ENCODE assay signal across 8 mouse cellular contexts in genomic region chr14:79486617-79486992, GRCm38 (mm10). TPM values are rescaled to one million over a fixed set of nuclear protein-coding genes. Genes with fewer than 3 reads are reported as not detected.
DNase-seq lines count a peak whose midpoint lies in the region; ATAC-seq and TF ChIP-seq lines count a peak whose summit lies in the region.

No protein-coding gene starts in this region.

- TF ChIP-seq CTCF in E14TG2a.4 (conservative IDR thresholded peaks at IDR 0.05; ENCODE audit: low read length): no peak

- WGBS in forebrain, embryonic 13.5 days: 27% methylated on average over 8 of the region's 8 CpGs
- WGBS in limb, embryonic 15.5 days: 22% methylated on average over 8 of the region's 8 CpGs
- WGBS in stomach, embryonic 15.5 days: 23% methylated on average over 8 of the region's 8 CpGs

- H3K4me1 ChIP-seq in E14TG2a.4 (replicated peaks; ENCODE audit: low read depth, low read length): peaks cover 64% of the 10 kb centered on the region
- peaks cover 29% of the 10 kb centered on the region for H3K4me1 ChIP-seq in forebrain, embryonic 13.5 days
- peaks cover 33% of the 10 kb centered on the region for H3K4me1 ChIP-seq in limb, embryonic 15.5 days
- H3K4me1 ChIP-seq in stomach, embryonic 15.5 days: peaks cover 31% of the 10 kb centered on the region

- peak overlapping the region; percentile 64 for H3K4me3 ChIP-seq in E14TG2a.4 (replicated peaks; ENCODE audit: low read length)
- peak overlapping the region; percentile 36; the same call in 1 of the 2 replicates for H3K4me3 ChIP-seq in forebrain, embryonic 13.5 days
- H3K4me3 ChIP-seq in limb, embryonic 15.5 days: peak overlapping the region; percentile 37
- peak overlapping the region; percentile 33 for H3K4me3 ChIP-seq in stomach, embryonic 15.5 days (replicated peaks)

- no peak overlapping the region for H3K27ac ChIP-seq in forebrain, embryonic 13.5 days
- peak overlapping the region; percentile 75; the same call in 1 of the 2 replicates for H3K27ac ChIP-seq in limb, embryonic 15.5 days
- H3K27ac ChIP-seq in stomach, embryonic 15.5 days: peak overlapping the region; percentile 72

- ATAC-seq in cerebellum, adult (ENCODE audit: insufficient number of reproducible peaks, low FRiP score, low TSS enrichment): no peak
- no peak for ATAC-seq in forebrain, embryonic 13.5 days
- ATAC-seq in limb, embryonic 15.5 days (ENCODE audit: insufficient number of reproducible peaks, low FRiP score, low TSS enrichment, low read depth): no peak
- ATAC-seq in stomach, embryonic 15.5 days (ENCODE audit: insufficient read depth, low FRiP score, low read depth): no peak

- no peaks in the 10 kb centered on the region for H3K9me3 ChIP-seq in E14TG2a.4 (ENCODE audit: low read length)
- no peaks in the 10 kb centered on the region for H3K9me3 ChIP-seq in forebrain, embryonic 13.5 days (replicated peaks)
- no peaks in the 10 kb centered on the region for H3K9me3 ChIP-seq in limb, embryonic 15.5 days
- H3K9me3 ChIP-seq in stomach, embryonic 15.5 days: no peaks in the 10 kb centered on the region

- peak overlapping the region; percentile 59 for H3K4me2 ChIP-seq in forebrain, embryonic 13.5 days
- peak overlapping the region; percentile 54 for H3K4me2 ChIP-seq in limb, embryonic 15.5 days
- H3K4me2 ChIP-seq in stomach, embryonic 15.5 days: peak overlapping the region; percentile 60

- peaks cover 19% of the 10 kb centered on the region; the same call in 1 of the 2 replicates for H3K27me3 ChIP-seq in E14TG2a.4 (ENCODE audit: insufficient read depth, low read length)
- H3K27me3 ChIP-seq in forebrain, embryonic 13.5 days: peaks cover 6% of the 10 kb centered on the region; the same call in 1 of the 2 replicates
- H3K27me3 ChIP-seq in limb, embryonic 15.5 days: no peaks in the 10 kb centered on the region
- no peaks in the 10 kb centered on the region for H3K27me3 ChIP-seq in stomach, embryonic 15.5 days (replicated peaks)

- DNase-seq in cerebellum, adult 9-11 months: peak; percentile 19
- no peak for DNase-seq in layer of hippocampus, adult 11-12 months (ENCODE audit: low spot score)
- DNase-seq in layer of hippocampus, adult 8-10 months (ENCODE audit: low spot score in 2 of 2): no peak

- no peak overlapping the region; the same call in 1 of the 2 replicates for H3K9ac ChIP-seq in forebrain, embryonic 13.5 days
- no peak overlapping the region for H3K9ac ChIP-seq in limb, embryonic 15.5 days
- H3K9ac ChIP-seq in stomach, embryonic 15.5 days: 0 out of 2 replicates have a peak overlapping the region, but pooled peaks have one; percentile 2

- no peaks in the 10 kb centered on the region for H3K36me3 ChIP-seq in E14TG2a.4 (ENCODE audit: insufficient read depth, low read length)
- no peaks in the 10 kb centered on the region for H3K36me3 ChIP-seq in forebrain, embryonic 13.5 days (ENCODE audit: poor library complexity, severe bottlenecking)
- no peaks in the 10 kb centered on the region for H3K36me3 ChIP-seq in limb, embryonic 15.5 days
- no peaks in the 10 kb centered on the region for H3K36me3 ChIP-seq in stomach, embryonic 15.5 days

RNA-seq across cellular contexts. Expression of gene Wbp4, which starts 5.3 kb away (rescaled TPM):
- 48.8 and 51.4 TPM in 2 replicates for polyA plus RNA-seq in forebrain, embryonic 13.5 days (2015; fragmentation: Nextera tagmentation; extraction: Ambion mirVana)
- 40.9 and 42.1 TPM in 2 replicates for polyA plus RNA-seq in limb, embryonic 15.5 days (2015; fragmentation: Nextera tagmentation; extraction: Ambion mirVana)
- 41.0 and 41.5 TPM in 2 replicates for polyA plus RNA-seq in stomach, embryonic 15.5 days (2015; fragmentation: Nextera tagmentation; extraction: Ambion mirVana)
- total RNA-seq in layer of hippocampus, adult 8-10 months (2022): 10 to 100 TPM; 47.9 to 53.4 (median 48.8) TPM

RNA-seq across cellular contexts. Expression of gene Elf1, which starts 5.6 kb away (rescaled TPM):
- 3.0 and 3.7 TPM in 2 replicates for polyA plus RNA-seq in forebrain, embryonic 13.5 days (2015; fragmentation: Nextera tagmentation; extraction: Ambion mirVana)
- 14.7 and 18.1 TPM in 2 replicates for polyA plus RNA-seq in limb, embryonic 15.5 days (2015; fragmentation: Nextera tagmentation; extraction: Ambion mirVana)
- polyA plus RNA-seq in stomach, embryonic 15.5 days (2015; fragmentation: Nextera tagmentation; extraction: Ambion mirVana): 25.1 and 26.1 TPM in 2 replicates
- total RNA-seq in layer of hippocampus, adult 8-10 months (2022): 1 to 10 TPM; 4.2 to 7.9 (median 6.2) TPM

RNA-seq across cellular contexts. Expression of gene Kbtbd6, which starts 35.0 kb away (rescaled TPM):
- polyA plus RNA-seq in forebrain, embryonic 13.5 days (2015; fragmentation: Nextera tagmentation; extraction: Ambion mirVana): 4.4 and 5.4 TPM in 2 replicates
- 2.2 and 2.6 TPM in 2 replicates for polyA plus RNA-seq in limb, embryonic 15.5 days (2015; fragmentation: Nextera tagmentation; extraction: Ambion mirVana)
- polyA plus RNA-seq in stomach, embryonic 15.5 days (2015; fragmentation: Nextera tagmentation; extraction: Ambion mirVana): 2.7 and 3.7 TPM in 2 replicates
- 1 to 10 TPM in 3 of 4 experiments, under 1 TPM in 1; 0.89 to 1.2 (median 1.1) TPM for total RNA-seq in layer of hippocampus, adult 8-10 months (2022)
